Mouse (Mus musculus): Measurements from ENCODE around the gene Nat10. TPM values are rescaled to one million over a fixed set of nuclear protein-coding genes. Genes with fewer than 3 reads are reported as not detected.

Gene Nat10
- 10 to 100 TPM; 12.7 to 13.7 TPM for total RNA-seq (2021)

DNA sequence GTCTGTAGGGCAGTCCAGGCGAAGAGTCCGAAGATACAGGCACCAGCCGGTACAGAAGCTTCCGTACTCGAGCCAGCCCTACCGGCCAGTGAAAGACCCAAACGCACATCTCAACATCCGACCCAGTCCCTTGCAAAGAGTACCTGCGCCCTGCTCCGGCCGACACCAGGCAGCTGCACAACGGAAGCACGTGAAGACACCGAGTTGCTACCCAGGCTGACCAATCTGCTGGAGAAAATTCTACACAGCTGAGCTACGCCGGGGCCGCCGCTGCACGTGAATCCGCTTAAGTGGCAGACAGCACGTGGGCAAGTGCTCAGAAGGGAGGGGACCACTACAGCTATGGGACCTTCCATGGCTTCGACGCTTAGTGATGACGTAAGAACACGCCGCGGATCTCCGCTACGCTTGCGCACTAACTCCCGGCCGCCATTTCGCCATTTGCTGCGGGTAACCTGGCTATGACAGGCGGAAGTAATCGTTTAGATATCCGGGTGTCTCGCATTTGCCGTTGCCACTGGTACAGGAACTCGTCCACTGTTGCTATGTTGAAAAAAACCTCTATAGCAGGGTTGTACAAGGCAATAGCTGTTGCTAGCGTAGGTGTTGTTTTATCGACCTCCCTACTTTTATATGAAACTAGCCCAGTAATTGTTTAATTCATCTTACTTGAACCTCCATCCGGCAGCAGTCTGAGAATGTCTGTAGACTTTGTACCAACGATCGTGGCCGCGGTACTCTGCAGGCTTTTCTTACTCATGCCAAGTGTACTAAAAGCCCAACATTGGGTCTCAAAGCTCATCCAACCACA, at the start of gene Nat10:
Nat10 (minus strand) TSS at position 365 of the 811 bp plus-strand sequence.
- intact Hi-C loops (cut with DNase I): loop anchor here (1.0 kb wide), 1 partner anchor 36 kb away; the partner anchor contains the start of gene Caprin1
- DNase-seq (ENCODE audit: low spot score): peak; percentile 95

GRCm38 (mm10) chr2:103810412-103810811, 49.3 kb upstream of the Nat10 start:
- intact Hi-C loops (cut with DNase I): no loop called here

GRCm38 (mm10) chr2:103808466-103808865, 47.4 kb upstream of the Nat10 start:
- intact Hi-C loops (cut with DNase I): no loop called here
- DNase-seq (ENCODE audit: low spot score): no peak

More at GRCm38 (mm10) chr2:103810412-103810811, 49.3 kb upstream of the Nat10 start:
- no peak for DNase-seq (ENCODE audit: low spot score)

GRCm38 (mm10) chr2:103803770-103804530, 42.9 kb upstream of the Nat10 start:
- intact Hi-C loops (cut with DNase I): no loop called here
- no peak for DNase-seq (ENCODE audit: low spot score)

GRCm38 (mm10) chr2:103802422-103802821, 41.4 kb upstream of the Nat10 start:
- DNase-seq (ENCODE audit: low spot score): no peak
- intact Hi-C loops (cut with DNase I): no loop called here

DNA sequence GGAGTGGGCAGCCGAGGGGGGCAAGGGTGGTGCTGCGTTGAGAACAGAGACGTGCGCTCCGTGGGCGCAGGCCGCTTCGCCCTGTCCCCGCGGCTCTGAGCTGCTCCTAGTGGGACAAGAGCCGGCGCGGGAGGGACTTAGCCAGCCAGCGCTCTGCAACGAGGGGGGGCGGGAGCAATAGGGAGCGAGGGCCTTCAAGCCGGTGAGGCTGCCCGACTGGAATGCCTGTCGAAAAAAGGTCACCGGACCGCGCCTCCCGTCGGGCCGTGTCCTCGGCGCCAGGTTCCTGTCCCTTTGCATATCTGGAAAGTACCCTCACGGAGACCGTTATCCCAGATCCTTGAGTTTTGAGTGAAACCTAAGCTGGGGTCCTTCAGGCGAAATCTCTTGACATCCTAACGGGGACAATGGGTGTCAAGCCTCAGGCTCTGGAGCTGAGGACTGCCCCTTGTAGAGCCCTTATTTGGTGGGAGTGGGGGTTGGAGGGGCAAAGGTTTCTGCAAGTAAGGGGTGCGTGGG, 36.5 kb upstream of the Nat10 start, which contains the start of gene Caprin1:
Caprin1 (minus strand) TSS at position 159 of the 519 bp plus-strand sequence.
- intact Hi-C loops (cut with DNase I): loop anchor here (1.0 to 10.0 kb wide), 3 partner anchors 36 to 697 kb away; partner anchors contain the start of genes Hipk3 and Nat10

GRCm38 (mm10) chr2:103796861-103797466, 35.9 kb upstream of the Nat10 start:
- peak; percentile 68 for DNase-seq (ENCODE audit: low spot score)
- intact Hi-C loops (cut with DNase I): loop anchor here (1.0 to 10.0 kb wide), 3 partner anchors 36 to 698 kb away; partner anchors contain the start of genes Hipk3 and Nat10

More for the DNA sequence above, 36.5 kb upstream of the Nat10 start, which contains the start of gene Caprin1:
- DNase-seq (ENCODE audit: low spot score): peak; percentile 88

DNA sequence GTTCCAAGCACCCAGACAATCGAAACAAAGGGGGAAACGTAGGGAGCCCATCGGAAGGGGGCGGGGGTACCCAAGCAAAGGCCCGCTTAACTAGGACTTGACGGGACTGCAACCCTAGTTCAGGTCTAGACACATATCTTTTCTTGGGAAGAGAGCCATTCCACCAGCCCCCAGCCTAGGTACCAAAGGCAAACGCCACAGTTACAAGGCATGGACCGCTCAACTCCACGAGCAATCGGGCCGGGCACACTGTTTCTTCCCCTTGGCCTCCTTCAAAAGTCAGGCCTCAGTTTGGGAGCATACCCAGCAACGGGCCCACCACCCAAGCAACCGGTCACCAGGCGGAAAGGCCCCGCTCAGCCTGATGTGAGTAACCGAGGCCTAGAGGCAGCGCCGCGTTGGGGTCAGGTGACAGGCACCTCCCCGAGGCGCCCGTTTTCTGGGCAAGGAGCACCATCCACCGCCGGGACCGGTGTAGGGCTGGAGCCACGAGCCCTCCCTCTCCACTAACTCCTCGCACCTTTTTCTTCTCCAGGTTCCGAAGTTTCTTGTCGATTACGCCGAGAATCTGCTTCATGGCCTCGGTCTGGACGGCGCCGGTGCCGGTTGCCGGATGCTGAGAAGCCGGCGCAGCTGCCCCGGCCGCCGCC, 35.3 kb upstream of the Nat10 start:
- intact Hi-C loops (cut with DNase I): loop anchor here (5.0 to 10.0 kb wide), 2 partner anchors 51 to 698 kb away; partner anchors contain the start of gene Hipk3
- peak; percentile 23 for DNase-seq (ENCODE audit: low spot score)

GRCm38 (mm10) chr2:103795843-103796210, 34.8 kb upstream of the Nat10 start:
- intact Hi-C loops (cut with DNase I): loop anchor here (5.0 to 10.0 kb wide), 2 partner anchors 51 to 699 kb away; partner anchors contain the start of gene Hipk3
- peak; percentile 55 for DNase-seq (ENCODE audit: low spot score)

- DNase-seq (ENCODE audit: low spot score): no peak
- intact Hi-C loops (cut with DNase I): loop anchor here (5.0 to 10.0 kb wide), 2 partner anchors 310 to 703 kb away; partner anchors contain the start of gene Hipk3
Measured at GRCm38 (mm10) chr2:103792009-103792408, 30.9 kb upstream of the Nat10 start.

GRCm38 (mm10) chr2:103785735-103786134, 24.7 kb upstream of the Nat10 start:
- no peak for DNase-seq (ENCODE audit: low spot score)
- intact Hi-C loops (cut with DNase I): no loop called here

GRCm38 (mm10) chr2:103784621-103785020, 23.6 kb upstream of the Nat10 start:
- no peak for DNase-seq (ENCODE audit: low spot score)
- intact Hi-C loops (cut with DNase I): no loop called here

- no peak for DNase-seq (ENCODE audit: low spot score)
- intact Hi-C loops (cut with DNase I): no loop called here
Measured at GRCm38 (mm10) chr2:103762492-103762891, 1.4 kb upstream of the Nat10 start.

- intact Hi-C loops (cut with DNase I): loop anchor here (1.0 kb wide), 1 partner anchor 35 kb away; the partner anchor contains the start of gene Caprin1
Measured at GRCm38 (mm10) chr2:103761993-103762392, 923 bp upstream of the Nat10 start.

DNA sequence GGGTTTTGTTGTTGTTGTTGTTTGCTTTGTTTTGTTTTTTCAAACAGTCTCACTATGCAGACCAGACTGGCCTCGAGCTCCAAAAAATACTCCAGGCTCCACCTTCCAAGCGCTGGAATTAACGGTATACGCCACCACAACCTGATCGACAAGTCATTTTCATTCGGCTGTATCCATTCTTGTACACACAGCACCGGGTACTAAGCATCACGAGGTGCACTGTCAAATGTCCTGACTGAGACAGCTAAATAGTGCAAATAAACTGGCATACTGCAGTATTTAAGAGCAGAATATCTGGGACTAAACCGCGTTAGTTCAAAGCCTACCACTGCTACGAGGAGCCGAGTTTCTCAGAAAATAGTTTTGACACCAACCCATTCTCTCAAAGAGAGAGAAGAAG, 649 bp downstream of the Nat10 start:
- no peak for DNase-seq (ENCODE audit: low spot score)
- intact Hi-C loops (cut with DNase I): no loop called here

More at GRCm38 (mm10) chr2:103761993-103762392, 923 bp upstream of the Nat10 start:
- no peak for DNase-seq (ENCODE audit: low spot score)

DNA sequence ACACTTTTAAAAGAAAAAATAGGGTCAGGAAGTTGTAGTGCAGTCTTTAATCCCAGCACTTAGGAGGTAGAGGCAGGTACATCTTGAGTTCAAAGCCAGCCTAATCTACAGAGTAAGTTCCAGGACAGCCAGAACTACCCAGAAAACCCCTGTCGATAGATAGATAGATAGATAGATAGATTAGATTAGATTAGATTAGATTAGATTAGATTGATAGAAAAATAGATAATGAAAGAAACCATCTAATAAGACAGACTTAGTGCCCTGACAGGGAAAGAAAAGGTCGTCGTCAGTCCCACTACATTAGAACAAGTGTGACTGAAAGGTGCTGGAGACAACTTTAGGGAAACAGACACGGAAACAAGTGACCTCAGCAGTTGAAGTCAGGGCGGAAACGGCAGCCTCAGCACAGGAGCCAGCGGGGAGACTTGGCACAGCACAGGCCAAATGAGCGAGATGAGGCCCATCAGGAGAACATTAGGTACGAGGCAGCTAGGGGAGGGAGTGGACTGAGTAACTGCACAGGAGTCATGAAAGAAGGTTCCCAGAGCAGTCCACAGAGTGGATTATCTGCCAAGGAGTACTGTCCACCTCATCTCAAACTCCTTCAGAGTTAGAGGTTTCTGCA, 5.5 kb downstream of the Nat10 start:
- DNase-seq (ENCODE audit: low spot score): no peak
- intact Hi-C loops (cut with DNase I): no loop called here

DNA sequence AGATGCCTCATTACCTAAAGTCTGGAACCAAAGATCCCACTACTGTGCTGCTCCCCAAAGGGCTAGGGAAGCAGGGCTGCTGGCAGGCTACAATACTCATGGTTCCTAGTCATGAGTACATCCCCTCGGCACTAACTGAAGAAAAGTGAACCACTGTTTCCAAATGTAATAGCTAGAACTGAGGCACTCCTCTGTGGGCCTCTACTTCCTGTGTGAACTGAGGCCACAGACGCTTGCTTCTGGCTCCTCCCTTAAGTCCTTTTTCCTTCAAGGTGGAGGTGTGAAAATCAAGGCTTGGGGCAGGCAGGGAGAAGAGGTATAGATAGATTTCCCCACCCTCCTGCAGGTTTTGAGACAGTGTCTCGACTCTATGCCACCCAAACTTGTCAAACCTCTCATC, 6.5 kb downstream of the Nat10 start:
- intact Hi-C loops (cut with DNase I): no loop called here
- no peak for DNase-seq (ENCODE audit: low spot score)

DNA sequence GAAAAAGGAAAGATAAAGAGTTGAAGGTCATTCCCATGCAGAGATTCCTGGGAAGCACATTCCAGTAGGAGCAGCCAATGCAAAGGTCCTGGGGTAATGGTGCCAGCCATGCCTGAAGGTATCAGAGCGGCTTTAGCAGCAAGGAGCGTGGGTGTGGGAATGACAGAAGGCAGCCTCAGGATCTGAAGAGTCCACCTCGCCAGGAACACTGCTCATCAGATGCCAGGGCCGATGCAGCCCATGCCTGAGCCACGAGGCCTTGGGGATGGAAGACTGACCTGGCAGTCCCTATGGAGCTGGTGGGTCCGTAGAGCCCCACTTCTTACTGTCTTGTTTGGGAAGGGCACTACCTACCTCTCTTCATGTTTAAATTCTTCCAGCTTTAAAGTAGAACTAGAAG, 9.3 kb downstream of the Nat10 start:
- intact Hi-C loops (cut with DNase I): no loop called here
- no peak for DNase-seq (ENCODE audit: low spot score)

DNA sequence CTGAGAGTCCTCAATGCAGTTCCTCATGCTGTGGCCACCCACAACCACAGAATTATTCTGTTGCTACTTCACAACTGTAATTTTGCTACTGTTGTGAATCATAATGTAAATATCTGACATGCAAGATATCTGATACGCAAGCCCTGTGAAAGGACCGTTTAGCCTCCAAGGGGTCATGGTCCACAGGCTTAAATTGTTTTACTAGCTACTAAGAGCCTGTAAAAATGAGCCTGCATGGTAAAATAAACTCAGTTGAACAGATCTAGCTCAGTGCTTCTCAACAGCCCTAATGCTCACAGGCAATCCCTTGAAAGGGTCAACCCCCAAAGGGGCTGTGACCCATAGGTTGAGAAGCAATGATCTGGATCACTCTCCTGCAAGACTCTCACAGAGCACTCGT, 12.0 kb downstream of the Nat10 start:
- intact Hi-C loops (cut with DNase I): no loop called here
- DNase-seq (ENCODE audit: low spot score): no peak

All from heart, postnatal 25 days (tissue).